Comparison of ENCODE assay signal across 8 mouse cellular contexts in the genomic region with DNA sequence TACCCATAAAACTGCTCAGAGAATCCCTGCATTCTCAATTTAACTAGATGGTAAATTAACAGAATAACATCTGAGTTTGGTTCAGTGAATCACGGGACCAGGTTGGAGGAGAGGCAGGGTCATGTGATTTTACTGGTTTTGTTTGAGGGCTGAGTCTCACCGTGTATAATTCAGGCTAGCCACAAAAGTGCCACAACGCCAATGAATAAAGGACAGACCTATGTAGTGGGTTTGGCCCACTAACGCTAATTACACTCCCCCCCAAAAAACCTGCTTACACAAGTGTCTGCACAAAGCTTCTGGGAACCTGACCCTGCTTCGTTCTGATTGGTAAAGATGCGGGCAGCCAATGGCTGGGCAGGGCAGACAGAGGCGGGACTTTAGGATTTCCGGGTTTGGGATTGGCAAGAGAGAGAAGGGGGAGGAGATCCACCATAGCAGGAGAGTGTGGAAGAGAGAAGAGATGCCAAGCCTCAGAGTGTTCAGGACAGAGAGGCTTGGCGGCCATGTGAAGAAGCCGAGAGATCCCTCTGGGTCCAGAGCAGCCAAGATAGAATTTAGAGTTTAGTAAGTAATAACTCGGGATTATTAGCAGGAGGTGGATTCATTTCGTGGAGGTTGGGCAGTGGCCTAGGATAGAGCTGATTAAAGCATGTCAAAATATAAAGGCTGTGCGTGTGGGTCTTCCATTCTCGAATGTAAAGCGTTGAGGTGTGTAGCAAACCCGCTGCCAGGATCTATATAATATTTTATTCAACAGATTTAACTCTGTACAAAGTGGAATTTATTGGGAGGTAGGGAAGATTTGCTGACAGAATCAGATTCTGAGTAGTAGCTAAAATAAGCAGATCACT. TPM values are rescaled to one million over a fixed set of nuclear protein-coding genes. Genes with fewer than 3 reads are reported as not detected.
DNase-seq lines count a peak whose midpoint lies in the region; ATAC-seq lines count a peak whose summit lies in the region.

No protein-coding gene starts in this region.

- H3K9me3 ChIP-seq in lung, embryonic 16.5 days (ENCODE audit: control insufficient read depth, low read length) = no peaks in the 10 kb centered on the region

- ATAC-seq in hematopoietic stem cell, adult 5-6 weeks (replicated peaks in 1 of 2; ENCODE audit: insufficient read depth in 1 of 2, low FRiP score in 2 of 2, low TSS enrichment in 1 of 2, low read depth in 1 of 2, poor library complexity in 2 of 2, severe bottlenecking in 2 of 2) = peak; percentile 96 to 99
- ATAC-seq in lung, embryonic 16.5 days (ENCODE audit: low read depth) = peak; percentile 100

- H3K4me3 ChIP-seq in lung, embryonic 16.5 days (ENCODE audit: low read length) = peak overlapping the region; percentile 61

- H3K27me3 ChIP-seq in lung, embryonic 16.5 days (ENCODE audit: control insufficient read depth, insufficient read depth, low read depth, low read length) = no peaks in the 10 kb centered on the region

- H3K36me3 ChIP-seq in lung, embryonic 16.5 days (ENCODE audit: control insufficient read depth, insufficient read depth, low read length) = 0 out of 2 replicates have a peak, but pooled peaks cover 2% of the 10 kb centered on the region

- H3K9ac ChIP-seq in lung, embryonic 16.5 days (ENCODE audit: low read length) = peak overlapping the region; percentile 73

- peak; percentile 88 for DNase-seq in MEL-GATA-1-ER (ENCODE audit: extremely low read depth, low read depth)
- peak; percentile 85 for DNase-seq in cerebellum, adult 8-10 months
- DNase-seq in forelimb bud, embryonic 11.5 days (ENCODE audit: low read depth, low spot score) = peak; percentile 87
- peak; percentile 80 for DNase-seq in layer of hippocampus, adult 9-10 months (ENCODE audit: low spot score)
- peak; percentile 58 for DNase-seq in ovary, postnatal 10 days (ENCODE audit: low spot score)
- peak; percentile 79 for DNase-seq in thymus, postnatal 10 days (ENCODE audit: low spot score in 2 of 2)

- H3K4me1 ChIP-seq in lung, embryonic 16.5 days (replicated peaks; ENCODE audit: control insufficient read depth, insufficient read depth, low read length) = peaks cover 5% of the 10 kb centered on the region; the same call in 1 of the 2 replicates

- peak overlapping the region; percentile 45 for H3K27ac ChIP-seq in lung, embryonic 16.5 days (ENCODE audit: low read length)

- peak overlapping the region; percentile 73 for H3K4me2 ChIP-seq in lung, embryonic 16.5 days (ENCODE audit: low read depth, low read length)

- WGBS in lung, embryonic 16.5 days = under 1% methylated on average over 16 of the region's 16 CpGs

RNA-seq across cellular contexts. Expression of gene Odf4, which starts 12.8 kb away (rescaled TPM):
- total RNA-seq in hematopoietic stem cell, adult 5-6 weeks (2017) = not detected in 2 replicates
- not detected in 2 replicates for polyA plus RNA-seq in lung, embryonic 16.5 days (2015; fragmentation: Nextera tagmentation; extraction: Ambion mirVana)

RNA-seq across cellular contexts. Expression of gene Arhgef15, which starts 17.6 kb away (rescaled TPM):
- 0.81 and 1.8 TPM in 2 replicates for total RNA-seq in hematopoietic stem cell, adult 5-6 weeks (2017)
- 28.3 and 28.9 TPM in 2 replicates for polyA plus RNA-seq in lung, embryonic 16.5 days (2015; fragmentation: Nextera tagmentation; extraction: Ambion mirVana)

RNA-seq across cellular contexts. Expression of gene Slc25a35, which starts 28.3 kb away (rescaled TPM):
- total RNA-seq in hematopoietic stem cell, adult 5-6 weeks (2017) = 2.3 and 2.4 TPM in 2 replicates
- 2.9 and 3.3 TPM in 2 replicates for polyA plus RNA-seq in lung, embryonic 16.5 days (2015; fragmentation: Nextera tagmentation; extraction: Ambion mirVana)

RNA-seq across cellular contexts. Expression of gene Rangrf, which starts 35.3 kb away (rescaled TPM):
- total RNA-seq in hematopoietic stem cell, adult 5-6 weeks (2017) = 40.1 and 44.5 TPM in 2 replicates
- polyA plus RNA-seq in lung, embryonic 16.5 days (2015; fragmentation: Nextera tagmentation; extraction: Ambion mirVana) = 36.7 and 40.3 TPM in 2 replicates

RNA-seq across cellular contexts. Expression of gene Rpl26, which starts 38.3 kb away (rescaled TPM):
- total RNA-seq in hematopoietic stem cell, adult 5-6 weeks (2017) = 6,451 and 7,582 TPM in 2 replicates
- polyA plus RNA-seq in lung, embryonic 16.5 days (2015; fragmentation: Nextera tagmentation; extraction: Ambion mirVana) = 880 and 951 TPM in 2 replicates

Comparison
In these comparisons a context has a peak if more than half of its experiments do, and no peak if none do; other contexts are left out.
1. Peak in every context shown above with its lines: DNase-seq, ATAC-seq, H3K4me3 ChIP-seq and H3K27ac ChIP-seq.